Mouse (Mus musculus) hindbrain, embryonic 16.5 days (tissue): Measurements from ENCODE around the gene Pygl. TPM values are rescaled to one million over a fixed set of nuclear protein-coding genes. Genes with fewer than 3 reads are reported as not detected.

ENCODE experiments used
- ATAC-seq: fragments of 200-750 bp; cut with Nextera tagmentation; 2 replicates; pipeline ENCODE4 v1.8.0; 2017; ENCODE audit warnings: moderate TSS enrichment, moderate library complexity
- H3K27ac ChIP-seq: fragments of 300-500 bp; sonication (generic); 2 replicates; pipeline ENCODE4 v1.5.1; 2014; ENCODE audit warnings: low read depth, mild to moderate bottlenecking, control low read depth, low read length, moderate library complexity
- H3K27me3 ChIP-seq: fragments of 300-500 bp; sonication (generic); replicated peaks from 2 replicates; pipeline ENCODE4 v1.6.1; 2014; ENCODE audit warnings: low read length; ENCODE audit not compliant: control insufficient read depth, insufficient read depth
- H3K36me3 ChIP-seq: fragments of 300-500 bp; sonication (generic); 2 replicates; pipeline ENCODE4 v1.6.1; 2014; ENCODE audit warnings: mild to moderate bottlenecking, low read length, moderate library complexity, mixed read lengths; ENCODE audit not compliant: control insufficient read depth, insufficient read depth
- H3K4me1 ChIP-seq: fragments of 300-500 bp; sonication (generic); 2 replicates; pipeline ENCODE4 v1.6.1; 2014; ENCODE audit warnings: low read depth, low read length; ENCODE audit not compliant: control insufficient read depth, insufficient read depth
- H3K4me2 ChIP-seq: fragments of 300-500 bp; sonication (generic); 2 replicates; pipeline ENCODE4 v1.6.1; 2014; ENCODE audit warnings: mild to moderate bottlenecking, low read length, control low read depth, moderate library complexity
- H3K4me3 ChIP-seq: fragments of 300-500 bp; sonication (generic); 2 replicates; pipeline ENCODE4 v1.5.1; 2014; ENCODE audit warnings: mild to moderate bottlenecking, low read length, control low read depth, moderate library complexity
- H3K9ac ChIP-seq: fragments of 300-500 bp; sonication (generic); 2 replicates; pipeline ENCODE4 v1.6.1; 2014; ENCODE audit warnings: low read depth, mild to moderate bottlenecking, control low read depth, low read length, moderate library complexity
- H3K9me3 ChIP-seq: fragments of 300-500 bp; sonication (generic); 2 replicates; pipeline ENCODE4 v1.6.1; 2014; ENCODE audit warnings: mild to moderate bottlenecking, low read length, moderate library complexity; ENCODE audit not compliant: control insufficient read depth
- WGBS: fragments of 180-500 bp; shearing (Covaris S2); extraction: QIAGEN DNeasy Blood & Tissue Kit; methylation state at CpG from one replicate; pipeline ENCODE4 v1.1.7; 2014; 5-methylcytosine and 5-hydroxymethylcytosine counted together
- polyA plus RNA-seq: library from polyadenylated mRNA; unstranded; fragments of >200 nt; fragmentation: Nextera tagmentation; extraction: Ambion mirVana; gene quantifications from 2 replicates; pipeline ENCODE4 v1.2.1, GENCODE M21; 2015

Pygl gene
- polyA plus RNA-seq, 1 experiment from 2014 or later: 9.6 TPM

DNA sequence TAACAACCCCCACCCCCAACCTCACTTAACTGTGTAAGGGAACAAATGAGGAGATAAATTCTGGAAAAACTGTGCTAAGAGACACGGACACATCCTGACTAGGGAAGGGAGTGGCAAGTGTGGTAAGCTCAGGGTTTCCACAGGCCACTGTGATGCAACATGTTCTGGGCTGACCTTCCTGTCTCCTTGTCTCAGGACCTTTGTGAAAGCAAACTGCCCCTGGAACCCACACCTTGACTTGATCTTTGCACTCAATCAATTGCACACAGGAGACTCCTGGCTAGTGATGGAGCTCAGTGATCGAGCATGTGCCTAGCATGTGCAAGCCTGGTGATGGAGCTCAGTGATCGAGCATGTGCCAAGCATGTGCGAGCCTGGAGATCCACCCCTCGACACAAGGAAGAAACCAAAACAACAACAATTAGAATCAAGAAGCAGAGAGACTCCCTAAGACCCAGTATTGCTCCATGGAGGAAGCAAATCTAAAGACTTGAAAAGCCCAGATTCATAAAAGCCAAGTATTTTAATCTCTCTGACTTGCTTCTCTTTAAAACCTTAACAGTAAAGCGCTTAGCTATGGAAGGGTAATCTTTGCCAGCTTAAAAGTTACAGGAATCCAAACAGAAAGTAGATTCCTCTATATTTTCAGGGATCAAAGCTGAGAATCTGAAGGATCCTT lies 2.5 kb upstream of the Pygl start:
- Histone ChIP-seq H3K4me2 (no peak overlapping the region), H3K27ac (no peak overlapping the region), H3K36me3 (no peaks in the 10 kb centered on the region), H3K9ac (no peak overlapping the region), H3K4me1 (peaks cover 5% of the 10 kb centered on the region), H3K27me3 (no peaks in the 10 kb centered on the region), H3K4me3 (no peak overlapping the region), H3K9me3 (no peaks in the 10 kb centered on the region)
- no peak for ATAC-seq
- WGBS: 84% methylated on average over 6 of the region's 6 CpGs

DNA sequence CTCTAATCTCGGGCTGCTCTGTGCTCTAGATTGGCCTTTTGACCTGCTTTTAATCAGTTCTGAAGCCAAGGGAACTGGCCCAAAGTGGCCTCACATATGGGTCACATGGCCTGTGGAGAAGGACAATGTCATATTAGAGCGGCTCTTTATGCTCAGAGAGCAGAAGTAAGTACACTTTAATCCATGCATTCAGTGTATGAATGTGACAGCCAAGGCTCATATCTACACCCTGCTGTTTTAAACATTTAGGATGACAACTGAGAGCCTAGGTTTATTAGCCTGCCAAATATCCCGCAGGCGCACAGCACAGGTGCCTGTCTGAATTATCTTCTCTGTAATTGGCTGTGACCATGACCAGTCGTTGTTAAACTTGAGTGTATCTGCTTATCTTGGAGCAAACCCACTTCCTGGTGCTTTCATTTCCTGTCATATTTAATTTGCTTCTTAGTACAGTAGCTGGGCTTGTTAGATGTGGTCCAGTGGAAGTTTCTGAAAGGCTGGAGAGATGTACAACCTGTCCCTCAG lies 794 bp upstream of the Pygl start:
- WGBS: 30% methylated on average over 5 of the region's 5 CpGs
- 0 out of 2 replicates have a peak, but pooled peaks have one; percentile 14 for ATAC-seq
- Histone ChIP-seq H3K4me3 (no peak overlapping the region), H3K27me3 (no peaks in the 10 kb centered on the region), H3K9me3 (no peaks in the 10 kb centered on the region), H3K9ac (no peak overlapping the region), H3K4me1 (peaks cover 11% of the 10 kb centered on the region), H3K4me2 (no peak overlapping the region), H3K36me3 (no peaks in the 10 kb centered on the region), H3K27ac (no peak overlapping the region)

DNA sequence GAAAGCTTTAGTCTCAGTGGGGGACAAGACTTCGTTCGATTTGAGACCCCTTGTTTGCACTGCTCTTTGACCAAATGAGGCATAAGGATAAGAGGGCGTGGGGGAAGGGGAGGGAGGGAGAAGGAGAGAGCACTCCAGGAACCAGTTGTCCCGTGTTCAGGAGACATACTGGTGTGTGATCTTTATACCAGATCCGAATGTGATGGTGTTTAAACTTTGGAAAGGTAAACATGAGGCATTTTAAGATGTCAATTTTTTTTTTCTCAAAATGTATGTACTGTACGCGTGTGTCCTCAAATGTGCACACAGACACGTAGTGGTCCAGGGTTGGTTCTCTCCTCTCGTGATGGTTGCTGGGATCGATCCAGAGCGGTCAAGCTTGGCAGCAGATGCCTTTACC lies 3.1 kb downstream of the Pygl start:
- no peak overlapping the region for H3K9ac ChIP-seq
- H3K27me3 ChIP-seq: peaks cover 6% of the 10 kb centered on the region; the same call in 1 of the 2 replicates
- H3K9me3 ChIP-seq: no peaks in the 10 kb centered on the region
- peaks cover 12% of the 10 kb centered on the region for H3K4me1 ChIP-seq
- no peak overlapping the region for H3K4me3 ChIP-seq
- H3K27ac ChIP-seq: no peak overlapping the region
- 65% methylated on average over 11 of the region's 11 CpGs for WGBS
- no peak for ATAC-seq
- no peak overlapping the region for H3K4me2 ChIP-seq
- H3K36me3 ChIP-seq: no peaks in the 10 kb centered on the region

DNA sequence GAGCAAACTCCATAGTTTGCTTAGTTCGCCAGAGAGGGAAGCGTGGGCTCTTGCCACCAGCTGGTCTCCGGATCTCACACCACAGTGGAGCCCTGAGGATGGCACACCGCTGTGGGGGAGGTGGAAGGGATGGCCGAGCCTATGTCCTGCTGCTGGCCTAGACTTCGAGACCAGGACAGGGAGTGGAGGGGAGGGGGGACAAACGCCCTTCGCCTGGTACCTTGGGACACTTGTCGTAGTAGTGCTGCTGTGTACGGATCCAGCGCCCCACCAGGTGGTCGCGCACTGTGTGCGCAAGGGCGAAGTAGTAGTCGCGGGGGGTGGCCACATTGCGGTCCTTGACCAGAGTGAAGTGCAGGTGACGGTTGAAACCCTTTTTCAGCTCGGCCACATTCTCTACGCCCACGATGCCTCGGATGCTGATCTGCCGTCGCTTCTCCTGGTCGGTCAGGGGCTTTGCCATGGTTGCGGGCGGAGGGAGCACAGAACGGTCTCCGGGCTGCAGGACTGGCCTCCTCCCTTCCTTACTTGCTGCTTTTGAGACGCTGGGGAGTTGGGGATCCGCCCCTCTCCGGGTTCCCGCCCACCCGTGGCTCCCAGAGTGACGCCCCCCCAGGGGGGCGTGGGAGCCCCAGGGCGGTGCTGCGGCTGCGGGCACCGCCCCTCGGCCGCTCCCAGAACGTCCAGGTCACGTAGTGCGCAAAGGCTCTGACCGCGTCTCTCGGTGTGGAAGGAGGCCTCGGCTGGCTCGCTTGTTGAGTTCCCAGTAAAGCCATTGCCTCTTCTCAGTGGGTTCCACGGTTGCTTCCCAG lies 4.0 kb downstream of the Pygl start:
- Histone ChIP-seq H3K9me3 (no peaks in the 10 kb centered on the region), H3K4me2 (peak overlapping the region; percentile 69), H3K36me3 (no peaks in the 10 kb centered on the region), H3K9ac (peak overlapping the region; percentile 73), H3K4me1 (peaks cover 12% of the 10 kb centered on the region), H3K27me3 (peaks cover 6% of the 10 kb centered on the region; the same call in 1 of the 2 replicates), H3K27ac (no peak overlapping the region), H3K4me3 (peak overlapping the region; percentile 50)
- 1% methylated on average over 44 of the region's 52 CpGs for WGBS
- peak; percentile 82 for ATAC-seq

DNA sequence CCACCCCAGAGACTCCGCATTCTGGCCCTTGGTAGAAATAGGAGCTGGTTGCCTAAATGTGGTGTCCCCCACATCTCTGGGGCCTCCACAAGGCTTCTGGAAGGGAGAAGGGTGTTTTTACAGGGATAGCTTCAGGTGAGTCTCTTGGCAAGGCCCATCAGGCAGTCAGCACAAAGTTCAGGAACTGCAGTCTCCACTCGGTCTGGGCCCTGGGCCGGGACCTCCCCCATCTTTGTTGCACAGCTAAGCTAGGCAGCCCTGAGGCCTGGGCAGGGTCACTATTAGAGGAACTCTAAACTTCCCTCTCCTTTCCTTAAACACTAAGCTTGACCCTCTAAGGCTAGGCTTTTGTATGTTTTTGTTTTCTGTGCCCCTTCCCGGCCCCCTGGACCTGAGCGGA lies 4.6 kb downstream of the Pygl start:
- peak overlapping the region; percentile 50 for H3K4me3 ChIP-seq
- 35% methylated on average over 5 of the region's 5 CpGs for WGBS
- peaks cover 12% of the 10 kb centered on the region for H3K4me1 ChIP-seq
- H3K36me3 ChIP-seq: no peaks in the 10 kb centered on the region
- no peak overlapping the region for H3K27ac ChIP-seq
- no peaks in the 10 kb centered on the region for H3K9me3 ChIP-seq
- peaks cover 6% of the 10 kb centered on the region; the same call in 1 of the 2 replicates for H3K27me3 ChIP-seq
- peak overlapping the region; percentile 73 for H3K9ac ChIP-seq
- ATAC-seq: no peak
- peak overlapping the region; percentile 69 for H3K4me2 ChIP-seq

- Histone ChIP-seq H3K27ac (no peak overlapping the region), H3K9ac (no peak overlapping the region), H3K9me3 (no peaks in the 10 kb centered on the region), H3K36me3 (no peaks in the 10 kb centered on the region), H3K4me1 (peaks cover 12% of the 10 kb centered on the region), H3K4me2 (no peak overlapping the region), H3K27me3 (peaks cover 6% of the 10 kb centered on the region; the same call in 1 of the 2 replicates), H3K4me3 (no peak overlapping the region)
- 68% methylated on average over 4 of the region's 4 CpGs for WGBS
- ATAC-seq: no peak
These were observed 8.0 kb downstream of the Pygl start for GRCm38 (mm10) chr12:70223331-70223730.

DNA sequence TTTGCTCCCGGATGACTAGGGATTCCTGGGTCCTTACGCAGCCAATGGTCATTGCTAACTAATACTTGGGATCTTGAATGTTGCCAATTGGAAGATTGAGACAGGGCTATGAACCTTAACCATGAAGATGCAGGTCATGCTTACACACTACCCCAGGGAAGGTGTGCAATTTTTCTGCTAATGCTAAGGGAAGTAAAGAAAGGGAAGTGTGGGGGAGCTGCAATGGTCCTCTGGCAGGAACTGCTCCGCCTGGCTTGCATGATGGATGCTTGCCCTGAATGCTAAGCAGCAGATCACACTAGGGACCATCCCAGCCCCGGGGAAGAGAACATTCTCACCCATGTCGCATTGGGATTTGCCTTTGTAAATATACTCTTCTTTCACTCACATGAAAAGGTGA lies 9.9 kb downstream of the Pygl start:
- Histone ChIP-seq H3K4me3 (no peak overlapping the region), H3K9ac (no peak overlapping the region), H3K36me3 (no peaks in the 10 kb centered on the region), H3K27me3 (peaks cover 4% of the 10 kb centered on the region; the same call in 1 of the 2 replicates), H3K4me2 (no peak overlapping the region), H3K4me1 (no peaks in the 10 kb centered on the region; the same call in 1 of the 2 replicates), H3K9me3 (no peaks in the 10 kb centered on the region), H3K27ac (no peak overlapping the region)
- WGBS: 71% methylated on average over 5 of the region's 5 CpGs
- ATAC-seq: no peak

DNA sequence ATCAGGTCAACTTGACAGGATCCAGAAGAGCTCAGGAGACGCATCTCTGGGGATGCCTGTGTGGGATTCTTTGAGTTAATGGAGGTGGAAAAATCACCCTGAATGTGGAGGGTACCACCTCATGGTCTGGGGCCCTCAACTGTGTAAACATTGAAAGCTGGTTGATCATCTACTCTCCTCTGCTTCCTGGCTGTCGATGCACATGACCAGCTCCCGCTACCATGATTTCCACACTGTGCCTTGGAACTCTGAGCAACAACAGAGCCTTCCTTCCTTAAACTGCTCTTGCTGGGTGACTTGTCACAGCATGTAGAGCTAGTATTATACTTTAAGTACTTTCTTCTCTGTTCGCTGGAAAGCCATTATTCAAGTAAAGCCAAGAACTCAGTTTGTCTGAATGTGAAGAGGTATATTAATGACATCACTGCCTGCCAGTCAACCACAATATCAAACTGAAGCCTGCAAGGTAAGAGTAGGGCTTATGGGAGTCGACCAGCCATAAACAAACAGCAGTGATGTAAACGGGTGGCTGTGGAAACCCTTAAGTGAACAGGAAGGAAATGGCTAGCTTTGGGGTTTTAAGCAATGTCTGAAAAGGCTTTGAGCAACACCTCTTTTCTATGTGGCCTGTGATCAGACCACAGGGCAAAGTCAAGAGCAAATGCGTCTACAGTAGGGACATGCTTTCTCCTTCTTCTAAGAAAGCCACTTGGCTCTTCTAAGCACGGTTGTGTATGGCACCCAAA lies 12.3 kb downstream of the Pygl start:
- H3K4me3 ChIP-seq: no peak overlapping the region
- no peaks in the 10 kb centered on the region for H3K36me3 ChIP-seq
- H3K4me2 ChIP-seq: no peak overlapping the region
- H3K4me1 ChIP-seq: no peaks in the 10 kb centered on the region; the same call in 1 of the 2 replicates
- H3K27ac ChIP-seq: no peak overlapping the region
- H3K27me3 ChIP-seq: no peaks in the 10 kb centered on the region
- H3K9me3 ChIP-seq: no peaks in the 10 kb centered on the region
- 89% methylated on average over 8 of the region's 8 CpGs for whole genome bisulfite sequencing
- no peak overlapping the region for H3K9ac ChIP-seq
- ATAC-seq: no peak
